Mouse (Mus musculus) myocyte (in vitro differentiated cells): ENCODE measurements around the gene Nxnl1. TPM values are rescaled to one million over a fixed set of nuclear protein-coding genes. Genes with fewer than 3 reads are reported as not detected.

Experiments used
- H3K27me3 ChIP-seq: one replicate; pipeline ENCODE4 v1.6.1; 2011; ENCODE audit not compliant: control insufficient read depth, insufficient read depth, insufficient read length
- H3K36me3 ChIP-seq: one replicate; pipeline ENCODE4 v1.6.1; 2011; ENCODE audit not compliant: control insufficient read depth, insufficient read depth
- H3K4me2 ChIP-seq: one replicate; pipeline ENCODE4 v1.6.1; 2011; ENCODE audit warnings: low read depth, control low read depth
- H3K4me3 ChIP-seq: one replicate; pipeline ENCODE4 v1.5.1; 2011; ENCODE audit warnings: mild to moderate bottlenecking, control low read depth, moderate library complexity
- H3K79me2 ChIP-seq: one replicate; pipeline ENCODE4 v1.6.1; 2011; ENCODE audit not compliant: control insufficient read depth, insufficient read depth
- H3ac ChIP-seq: one replicate; pipeline ENCODE4 v1.6.1; 2011; ENCODE audit not compliant: control insufficient read depth, insufficient read length
- CEBPB ChIP-seq: IDR thresholded peaks from 2 replicates; pipeline ENCODE4 v1.6.1; 2011; ENCODE audit warnings: mild to moderate bottlenecking, moderate library complexity; ENCODE audit not compliant: poor library complexity, insufficient read depth, severe bottlenecking
- E2F4 ChIP-seq: IDR thresholded peaks from one replicate; pipeline ENCODE4 v1.6.1; 2011; ENCODE audit warnings: mild to moderate bottlenecking, control low read depth, moderate library complexity; ENCODE audit not compliant: insufficient read depth
- MAX ChIP-seq: IDR thresholded peaks from one replicate; pipeline ENCODE4 v1.6.1; 2011; ENCODE audit warnings: low read depth, mild to moderate bottlenecking, control low read depth
- MYOD1 ChIP-seq, 3 experiments: IDR thresholded peaks; one replicate each; pipeline ENCODE4 v1.6.1; 2011; ENCODE audit warnings: control low read depth in 2 of 3, low read depth in 2 of 3, mild to moderate bottlenecking in 2 of 3, moderate library complexity in 1 of 3; ENCODE audit not compliant: insufficient read length in 2 of 3, control insufficient read depth in 1 of 3
- MYOG ChIP-seq, 3 experiments: IDR thresholded peaks; one replicate each; pipeline ENCODE4 v1.6.1; 2011; ENCODE audit warnings: control low read depth in 2 of 3, low read depth in 2 of 3, mild to moderate bottlenecking in 2 of 3; ENCODE audit not compliant: insufficient read length in 2 of 3, control insufficient read depth in 1 of 3, insufficient read depth in 1 of 3
- POLR2A ChIP-seq: IDR thresholded peaks from one replicate; pipeline ENCODE4 v1.6.1; 2011; ENCODE audit warnings: low read depth, mild to moderate bottlenecking, control low read depth, moderate library complexity; ENCODE audit not compliant: insufficient read length
- POLR2AphosphoS2 ChIP-seq: IDR thresholded peaks from one replicate; pipeline ENCODE4 v1.6.1; 2011; ENCODE audit warnings: low read depth, control low read depth; ENCODE audit not compliant: insufficient read length
- REST ChIP-seq: IDR thresholded peaks from one replicate; pipeline ENCODE4 v1.6.1; 2011; ENCODE audit warnings: mild to moderate bottlenecking, control low read depth, moderate library complexity; ENCODE audit not compliant: insufficient read depth, insufficient read length
- SRF ChIP-seq: IDR thresholded peaks from one replicate; pipeline ENCODE4 v1.6.1; 2011; ENCODE audit warnings: low read depth; ENCODE audit not compliant: control insufficient read depth, insufficient read length
- TCF12 ChIP-seq: IDR thresholded peaks from one replicate; pipeline ENCODE4 v1.6.1; 2011; ENCODE audit warnings: mild to moderate bottlenecking, control low read depth; ENCODE audit not compliant: poor library complexity, insufficient read depth, severe bottlenecking
- TCF3 ChIP-seq: IDR thresholded peaks from one replicate; pipeline ENCODE4 v1.6.1; 2011; ENCODE audit warnings: low read depth, control low read depth; ENCODE audit not compliant: insufficient read length
- USF1 ChIP-seq: IDR thresholded peaks from one replicate; pipeline ENCODE4 v1.6.1; 2011; ENCODE audit warnings: low read depth, mild to moderate bottlenecking, control low read depth, moderate library complexity
- polyA plus RNA-seq: library from polyadenylated mRNA; unstranded; fragments of >200 nt; fragmentation: generic; extraction: Trizol; gene quantifications from one replicate; pipeline ENCODE4 v1.2.1, GENCODE M21; 2012; ENCODE audit warnings: missing spikeins

Gene Nxnl1
- polyA plus RNA-seq, 1 experiment = 0.04 TPM

- TF ChIP-seq MYOG (IDR thresholded peaks at IDR 0.05; ENCODE audit: control insufficient read depth in 1 of 3, insufficient read depth in 1 of 3, insufficient read length in 2 of 3, low read depth in 2 of 3) (no peak), MYOD1 (IDR thresholded peaks at IDR 0.05; ENCODE audit: control insufficient read depth in 1 of 3, insufficient read length in 2 of 3, low read depth in 2 of 3) (no peak), MAX (no peak), POLR2A (no peak), CEBPB (no peak), REST (no peak), E2F4 (no peak), USF1 (no peak), TCF12 (no peak), SRF (no peak), POLR2AphosphoS2 (no peak), TCF3 (no peak)
- H3K79me2 ChIP-seq = no peaks in the 10 kb centered on the region
- H3K36me3 ChIP-seq = no peaks in the 10 kb centered on the region
- H3K4me2 ChIP-seq = no peak overlapping the region
- peaks cover 12% of the 10 kb centered on the region for H3K27me3 ChIP-seq
- H3K4me3 ChIP-seq = no peak overlapping the region
- H3ac ChIP-seq = no peak overlapping the region
Measured at GRCm38 (mm10) chr8:71554644-71555043, 11.8 kb downstream of the Nxnl1 start.

GRCm38 (mm10) chr8:71554001-71554400 is 12.4 kb downstream of the Nxnl1 start:
- Histone ChIP-seq H3K4me2 (no peak overlapping the region), H3K79me2 (no peaks in the 10 kb centered on the region), H3K27me3 (peaks cover 12% of the 10 kb centered on the region), H3K4me3 (no peak overlapping the region), H3K36me3 (no peaks in the 10 kb centered on the region), H3ac (no peak overlapping the region)
- TF ChIP-seq SRF = no peak
- no peak for TF ChIP-seq MYOD1 (IDR thresholded peaks at IDR 0.05; ENCODE audit: control insufficient read depth in 1 of 3, insufficient read length in 2 of 3, low read depth in 2 of 3)
- TF ChIP-seq MAX = no peak
- TF ChIP-seq REST = no peak
- no peak for TF ChIP-seq MYOG (IDR thresholded peaks at IDR 0.05; ENCODE audit: control insufficient read depth in 1 of 3, insufficient read depth in 1 of 3, insufficient read length in 2 of 3, low read depth in 2 of 3)
- no peak for TF ChIP-seq TCF12
- TF ChIP-seq POLR2A = no peak
- no peak for TF ChIP-seq CEBPB
- no peak for TF ChIP-seq POLR2AphosphoS2
- no peak for TF ChIP-seq USF1
- TF ChIP-seq TCF3 = no peak
- TF ChIP-seq E2F4 = no peak

GRCm38 (mm10) chr8:71552770-71553169 is 13.6 kb downstream of the Nxnl1 start:
- Histone ChIP-seq H3K4me3 (no peak overlapping the region), H3K4me2 (no peak overlapping the region), H3K79me2 (no peaks in the 10 kb centered on the region), H3ac (no peak overlapping the region), H3K36me3 (no peaks in the 10 kb centered on the region), H3K27me3 (peaks cover 2% of the 10 kb centered on the region)
- no peak for TF ChIP-seq MAX
- no peak for TF ChIP-seq CEBPB
- no peak for TF ChIP-seq SRF
- TF ChIP-seq POLR2AphosphoS2 = no peak

- Histone ChIP-seq H3K4me3 (no peak overlapping the region), H3ac (no peak overlapping the region), H3K27me3 (no peaks in the 10 kb centered on the region), H3K36me3 (no peaks in the 10 kb centered on the region), H3K79me2 (no peaks in the 10 kb centered on the region), H3K4me2 (no peak overlapping the region)
- TF ChIP-seq MYOD1 (IDR thresholded peaks at IDR 0.05; ENCODE audit: control insufficient read depth in 1 of 3, insufficient read length in 2 of 3, low read depth in 2 of 3) (no peak), POLR2AphosphoS2 (no peak), POLR2A (no peak), MYOG (IDR thresholded peaks at IDR 0.05; ENCODE audit: control insufficient read depth in 1 of 3, insufficient read depth in 1 of 3, insufficient read length in 2 of 3, low read depth in 2 of 3) (no peak), TCF3 (no peak), MAX (no peak), TCF12 (no peak), SRF (no peak)
Measured at GRCm38 (mm10) chr8:71550754-71551153, 15.6 kb downstream of the Nxnl1 start.

- Histone ChIP-seq H3K79me2 (no peaks in the 10 kb centered on the region), H3K27me3 (no peaks in the 10 kb centered on the region), H3ac (no peak overlapping the region), H3K4me2 (no peak overlapping the region), H3K36me3 (no peaks in the 10 kb centered on the region), H3K4me3 (no peak overlapping the region)
- TF ChIP-seq MAX (no peak), CEBPB (no peak), E2F4 (no peak), POLR2AphosphoS2 (no peak), USF1 (no peak), POLR2A (no peak), MYOG (IDR thresholded peaks at IDR 0.05; ENCODE audit: control insufficient read depth in 1 of 3, insufficient read depth in 1 of 3, insufficient read length in 2 of 3, low read depth in 2 of 3) (no peak), TCF12 (no peak), TCF3 (no peak), SRF (no peak), REST (no peak), MYOD1 (IDR thresholded peaks at IDR 0.05; ENCODE audit: control insufficient read depth in 1 of 3, insufficient read length in 2 of 3, low read depth in 2 of 3) (no peak)
Measured at GRCm38 (mm10) chr8:71547590-71547989, 18.8 kb downstream of the Nxnl1 start.
